Comparison of ENCODE assay signal across 16 mouse cellular contexts in genomic region chr9:113085281-113085810, GRCm38 (mm10).
"Had no signal": no experiment of that assay in that cellular context is flagged by ENCODE, and none has a peak within 500 bp of the region (broad histone marks: within the 10 kb centered on the region; RNA-seq: fewer than 3 reads in every experiment).

No protein-coding gene starts in this region.

- H3K9ac ChIP-seq: intestine, embryonic 15.5 days; limb, embryonic 12.5 days; liver, embryonic 13.5 days; neural tube, embryonic 12.5 days; stomach, embryonic 15.5 days had no signal

- H3K4me2 ChIP-seq: intestine, embryonic 15.5 days; limb, embryonic 12.5 days; liver, embryonic 13.5 days; midbrain, embryonic 11.5 days; neural tube, embryonic 12.5 days; stomach, embryonic 15.5 days had no signal

- H3K27ac ChIP-seq: intestine, embryonic 15.5 days; limb, embryonic 12.5 days; liver, embryonic 13.5 days; neural tube, embryonic 12.5 days; stomach, embryonic 15.5 days had no signal

- H3K27me3 ChIP-seq: intestine, embryonic 15.5 days; limb, embryonic 12.5 days; liver, embryonic 13.5 days; neural tube, embryonic 12.5 days; stomach, embryonic 15.5 days had no signal

- H3K4me1 ChIP-seq: intestine, embryonic 15.5 days; liver, embryonic 13.5 days; neural tube, embryonic 12.5 days; stomach, embryonic 15.5 days had no signal

- H3K9me3 ChIP-seq: intestine, embryonic 15.5 days; limb, embryonic 12.5 days; neural tube, embryonic 12.5 days; stomach, embryonic 15.5 days had no signal

- H3K36me3 ChIP-seq: intestine, embryonic 15.5 days; limb, embryonic 12.5 days; liver, embryonic 13.5 days; neural tube, embryonic 12.5 days; stomach, embryonic 15.5 days had no signal

- H3K4me3 ChIP-seq: intestine, embryonic 15.5 days; limb, embryonic 12.5 days; liver, embryonic 13.5 days; neural tube, embryonic 12.5 days; stomach, embryonic 15.5 days had no signal

- ATAC-seq: hindbrain, embryonic 16.5 days; intestine, embryonic 15.5 days had no signal

- DNase-seq: kidney, adult 18-20 months; kidney, postnatal 14 days; liver, embryonic 13.5 days; lung, adult 2 months; lung, postnatal 14 days; lung, postnatal 4 days; midbrain, embryonic 14.5 days; right cerebral cortex, postnatal 14 days; spleen, adult 18-20 months; thymus, postnatal 25 days had no signal
